Mouse (Mus musculus) layer of hippocampus, adult 18-20 months (tissue): ENCODE data around the gene Psme1. TPM values are rescaled to one million over a fixed set of nuclear protein-coding genes. Genes with fewer than 3 reads are reported as not detected.
A peak's percentile ranks its signal among the peaks of the same experiment; 100 is the strongest.

Source experiments
- DNase-seq, 2 experiments: peaks; one replicate each; pipeline ENCODE4 v3.0.0; 2022; ENCODE audit warnings: low spot score in 2 of 2
- total RNA-seq, 2 experiments: library from RNA; stranded (reverse); gene quantifications; 2 replicates each; pipeline ENCODE4 v1.2.3; 2021

The Psme1 gene
- total RNA-seq, 2 experiments from 2014 or later, result 54.0 to 56.6 TPM

- DNase-seq, result peak; percentile 44 to 53
Measured at GRCm38 (mm10) chr14:55596036-55596690, 18.2 kb downstream of the Psme1 start.

GRCm38 (mm10) chr14:55598521-55599390, 20.8 kb downstream of the Psme1 start:
- DNase-seq, result no peak

- DNase-seq, result no peak
Measured at GRCm38 (mm10) chr14:55603271-55603632, 25.3 kb downstream of the Psme1 start, which contains the start of gene Irf9. Gene Irf9 (plus strand): TSS chr14:55603571.

- DNase-seq, result peak; percentile 80 to 90
Measured at GRCm38 (mm10) chr14:55603633-55604576, 26.0 kb downstream of the Psme1 start.

- no peak for DNase-seq
Measured at GRCm38 (mm10) chr14:55604823-55605222, 26.9 kb downstream of the Psme1 start.

GRCm38 (mm10) chr14:55605743-55606459, 28.0 kb downstream of the Psme1 start:
- DNase-seq, result no peak

- no peak for DNase-seq
Measured at GRCm38 (mm10) chr14:55608339-55608738, 30.4 kb downstream of the Psme1 start.

GRCm38 (mm10) chr14:55613346-55613745, 35.4 kb downstream of the Psme1 start:
- no peak for DNase-seq

- DNase-seq, result no peak
Measured at GRCm38 (mm10) chr14:55614565-55615178, 36.7 kb downstream of the Psme1 start.

- DNase-seq, result no peak
Measured at GRCm38 (mm10) chr14:55615876-55616275, 38.0 kb downstream of the Psme1 start.

- DNase-seq, result no peak
Measured at GRCm38 (mm10) chr14:55616844-55617243, 38.9 kb downstream of the Psme1 start.

- no peak for DNase-seq
Measured at GRCm38 (mm10) chr14:55617822-55618221, 39.9 kb downstream of the Psme1 start, which contains the start of gene Rec8. Gene Rec8 (plus strand): TSS chr14:55618037.

GRCm38 (mm10) chr14:55618486-55619195, 40.7 kb downstream of the Psme1 start:
- DNase-seq, result no peak

- no peak for DNase-seq
Measured at GRCm38 (mm10) chr14:55628077-55628827, 50.3 kb downstream of the Psme1 start.

- peak in 1 of 2 experiments; percentile 48 for DNase-seq
Measured at GRCm38 (mm10) chr14:55629312-55629711, 51.4 kb downstream of the Psme1 start.
